Mouse (Mus musculus) CD4-positive naive resting alpha-beta T cell, adult 57 days (primary cell): ENCODE data around the gene Cyp20a1. TPM values are rescaled to one million over a fixed set of nuclear protein-coding genes. Genes with fewer than 3 reads are reported as not detected.

Experiments
- total RNA-seq: library from RNA; stranded (reverse); gene quantifications from one replicate; pipeline ENCODE4 v1.2.4, GENCODE M21; 2023

Gene Cyp20a1
- total RNA-seq, result 7.3 TPM

GRCm38 (mm10) chr1:60342808-60343629 lies at the start of gene Cyp20a1:
Gene Cyp20a1, plus strand, starts transcription at chr1:60343323.

GRCm38 (mm10) chr1:60409168-60409828 lies 66.2 kb downstream of the Cyp20a1 start, which contains the start of gene Abi2:
Gene Abi2, plus strand, starts transcription at chr1:60409619.

Other genes starting within 250 kb of the Cyp20a1 start
- 12.3 TPM for gene Carf, start 245.1 kb upstream of the Cyp20a1 start, total RNA-seq
- gene Wdr12, start 244.7 kb upstream of the Cyp20a1 start, total RNA-seq, result 25.1 TPM
- gene Nbeal1, start 162.7 kb upstream of the Cyp20a1 start, total RNA-seq, result 29.5 TPM
- gene Abi2, start 66.3 kb downstream of the Cyp20a1 start, total RNA-seq, result 11.0 TPM
- 5.3 TPM for gene Raph1, start 223.8 kb downstream of the Cyp20a1 start, total RNA-seq